Mouse (Mus musculus) spleen, adult 2 months (tissue): ENCODE results near the gene Abcg5. TPM values are rescaled to one million over a fixed set of nuclear protein-coding genes. Genes with fewer than 3 reads are reported as not detected.

Experiments
- DNase-seq, 2 experiments: peaks; one replicate each; pipeline versions ENCODE4 v3.0.0 to v3.0.0-alpha.2; 2012 to 2021; ENCODE audit warnings: low spot score in 2 of 2, low read depth in 1 of 2
- H3K27ac ChIP-seq: fragments of 200-500 bp; 2 replicates; pipeline ENCODE4 v1.5.1; 2012; ENCODE audit warnings: low read length, inconsistent platforms; ENCODE audit not compliant: insufficient read depth
- H3K27me3 ChIP-seq: fragments of 200-500 bp; 2 replicates; pipeline ENCODE4 v1.6.1; 2012; ENCODE audit warnings: mild to moderate bottlenecking, moderate library complexity, low read length, inconsistent platforms; ENCODE audit not compliant: control insufficient read depth, insufficient read depth
- H3K36me3 ChIP-seq: fragments of 200-500 bp; 2 replicates; pipeline ENCODE4 v1.6.1; 2012; ENCODE audit warnings: mild to moderate bottlenecking, low read length, inconsistent platforms; ENCODE audit not compliant: control insufficient read depth, insufficient read depth
- H3K4me1 ChIP-seq: fragments of 200-500 bp; 2 replicates; pipeline ENCODE4 v1.6.1; 2011; ENCODE audit warnings: inconsistent platforms; ENCODE audit not compliant: control insufficient read depth, insufficient read depth, insufficient read length
- H3K4me3 ChIP-seq: fragments of 200-500 bp; 2 replicates; pipeline ENCODE4 v1.5.1; 2011; ENCODE audit warnings: mild to moderate bottlenecking, inconsistent platforms; ENCODE audit not compliant: insufficient read depth, insufficient read length; ENCODE audit errors: extremely low read depth
- CTCF ChIP-seq: fragments of 200-500 bp; IDR thresholded peaks from 2 replicates; pipeline ENCODE4 v1.5.1; 2011; ENCODE audit warnings: mild to moderate bottlenecking, inconsistent platforms; ENCODE audit not compliant: insufficient read depth, insufficient read length, insufficient replicate concordance; ENCODE audit errors: extremely low read depth
- POLR2A ChIP-seq: fragments of 200-500 bp; IDR thresholded peaks from 2 replicates; pipeline ENCODE4 v1.6.1; 2011; ENCODE audit warnings: low read depth, low read length, inconsistent platforms
- WGBS: fragments of 180-500 bp; shearing (Covaris S2); methylation state at CpG from one replicate; pipeline ENCODE4 v1.1.7; 2018; 5-methylcytosine and 5-hydroxymethylcytosine counted together
- polyA plus RNA-seq: library from polyadenylated mRNA; depleted of rRNA; stranded (reverse); fragments of >200 nt; gene quantifications from 2 replicates; pipeline ENCODE4 v1.2.3, GENCODE M21; 2012

Abcg5 gene
- polyA plus RNA-seq, 1 experiment, result 0.09 TPM

DNA sequence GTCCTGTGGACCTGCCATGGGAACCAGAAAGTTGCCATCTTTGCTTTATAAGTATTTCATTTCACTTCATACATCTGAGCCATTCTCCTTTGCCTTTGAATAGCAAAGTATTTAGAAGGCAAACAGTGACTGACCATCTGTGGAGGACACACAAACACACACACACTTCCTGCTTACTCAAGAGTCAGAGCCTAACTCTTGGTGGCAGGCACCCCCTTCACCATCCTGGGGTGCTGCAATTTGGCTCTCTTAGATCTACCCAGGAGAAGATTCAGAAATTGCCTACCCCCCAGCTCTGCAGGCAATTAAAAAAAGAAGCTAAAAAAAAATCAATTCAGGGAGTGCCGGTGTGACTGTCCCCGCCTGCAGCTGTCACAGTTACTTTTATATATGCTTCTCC lies 36.3 kb downstream of the Abcg5 start:
- TF ChIP-seq CTCF (no peak), POLR2A (no peak)
- 86% methylated on average over 2 of the region's 2 CpGs for WGBS
- DNase-seq, result no peak
- H3K4me3 ChIP-seq, result no peak overlapping the region
- no peaks in the 10 kb centered on the region for H3K27me3 ChIP-seq
- no peaks in the 10 kb centered on the region for H3K36me3 ChIP-seq
- no peaks in the 10 kb centered on the region for H3K4me1 ChIP-seq
- no peak overlapping the region for H3K27ac ChIP-seq

DNA sequence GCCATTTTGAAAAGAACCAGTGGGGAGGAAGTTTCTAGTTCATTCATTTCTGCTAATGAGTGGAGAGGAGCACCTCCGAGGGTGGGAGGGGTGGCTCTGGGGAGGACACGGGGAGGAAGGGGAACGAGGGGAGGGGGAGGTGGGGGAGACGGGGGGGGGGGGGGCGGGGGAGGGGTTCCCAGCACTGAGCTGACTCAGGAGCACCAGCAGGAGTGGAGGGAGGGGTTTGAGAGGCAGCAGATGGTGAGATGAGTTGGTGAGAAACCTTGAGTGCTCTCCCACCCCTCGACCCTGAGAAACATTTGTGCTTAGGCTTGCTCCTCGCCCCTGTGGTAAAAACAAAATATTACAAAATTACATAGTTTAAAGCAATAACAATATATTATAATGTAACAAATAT lies 36.9 kb downstream of the Abcg5 start:
- H3K27ac ChIP-seq, result no peak overlapping the region
- no peaks in the 10 kb centered on the region for H3K4me1 ChIP-seq
- WGBS, result 40% methylated on average over 3 of the region's 7 CpGs
- H3K36me3 ChIP-seq, result no peaks in the 10 kb centered on the region
- DNase-seq, result no peak
- no peak for TF ChIP-seq POLR2A
- no peak for TF ChIP-seq CTCF
- no peaks in the 10 kb centered on the region for H3K27me3 ChIP-seq
- no peak overlapping the region for H3K4me3 ChIP-seq

DNA sequence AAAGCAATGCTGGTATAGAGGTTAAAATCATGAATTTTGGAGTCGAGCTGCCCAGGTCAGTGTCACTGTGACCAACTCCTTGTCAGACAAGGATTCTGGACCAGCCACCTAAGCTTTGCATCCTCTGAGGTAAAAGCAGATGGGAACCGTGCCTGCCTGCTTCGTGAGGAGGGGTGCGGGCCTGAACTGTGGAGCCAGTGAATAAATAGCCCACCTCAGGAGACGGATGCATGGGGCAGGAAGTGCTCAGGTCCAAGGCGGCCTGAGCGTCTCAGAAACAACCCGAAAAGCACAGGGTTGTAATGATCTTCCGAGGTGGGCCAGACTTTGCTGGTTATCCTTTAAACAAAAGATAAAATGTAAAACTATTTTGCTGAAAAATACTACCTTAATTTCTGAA lies 37.7 kb downstream of the Abcg5 start:
- Histone ChIP-seq H3K36me3 (no peaks in the 10 kb centered on the region), H3K27me3 (no peaks in the 10 kb centered on the region), H3K27ac (no peak overlapping the region), H3K4me3 (no peak overlapping the region), H3K4me1 (no peaks in the 10 kb centered on the region)
- TF ChIP-seq CTCF (no peak), POLR2A (no peak)
- no peak for DNase-seq
- WGBS, result 86% methylated on average over 9 of the region's 9 CpGs

DNA sequence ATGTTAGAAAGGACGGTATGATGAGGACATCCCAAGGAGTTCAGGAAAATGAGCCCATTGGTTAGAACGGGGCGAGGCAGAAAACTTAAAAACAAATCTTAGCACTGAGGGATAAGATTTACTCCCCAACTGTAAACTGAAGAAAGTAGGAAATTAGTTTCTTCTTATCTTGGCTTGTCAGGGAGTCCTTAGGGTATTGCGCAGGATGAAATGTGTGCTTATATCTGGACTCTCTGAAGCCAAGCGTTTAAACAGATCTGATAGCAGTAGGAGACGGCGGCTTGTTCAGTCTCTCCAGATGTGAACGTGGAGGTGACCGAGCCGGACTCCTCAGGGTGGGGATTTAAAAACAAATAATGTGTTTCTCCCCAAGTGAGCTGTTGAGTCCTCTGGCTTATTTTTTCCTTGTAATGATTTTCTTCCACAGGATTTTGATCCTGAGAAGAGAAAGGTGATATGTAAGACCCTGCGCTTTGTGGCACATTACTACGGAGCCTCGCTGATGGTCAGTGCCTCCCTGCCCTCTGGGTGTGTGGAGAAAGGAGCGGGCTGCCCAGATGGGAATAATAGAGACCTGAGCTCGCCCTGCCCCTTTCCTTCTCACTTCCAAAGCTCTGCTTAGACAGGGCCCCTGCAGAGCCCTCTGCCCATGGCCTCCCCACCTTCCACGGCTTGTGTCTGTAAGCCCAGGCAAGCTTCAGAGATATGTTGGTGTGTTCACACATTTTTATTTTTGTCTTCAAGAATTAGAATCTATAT lies 38.3 kb downstream of the Abcg5 start:
- Histone ChIP-seq H3K4me1 (no peaks in the 10 kb centered on the region), H3K36me3 (no peaks in the 10 kb centered on the region), H3K27ac (no peak overlapping the region), H3K4me3 (no peak overlapping the region), H3K27me3 (no peaks in the 10 kb centered on the region)
- 85% methylated on average over 16 of the region's 16 CpGs for WGBS
- no peak for TF ChIP-seq POLR2A
- no peak for TF ChIP-seq CTCF
- DNase-seq, result no peak

DNA sequence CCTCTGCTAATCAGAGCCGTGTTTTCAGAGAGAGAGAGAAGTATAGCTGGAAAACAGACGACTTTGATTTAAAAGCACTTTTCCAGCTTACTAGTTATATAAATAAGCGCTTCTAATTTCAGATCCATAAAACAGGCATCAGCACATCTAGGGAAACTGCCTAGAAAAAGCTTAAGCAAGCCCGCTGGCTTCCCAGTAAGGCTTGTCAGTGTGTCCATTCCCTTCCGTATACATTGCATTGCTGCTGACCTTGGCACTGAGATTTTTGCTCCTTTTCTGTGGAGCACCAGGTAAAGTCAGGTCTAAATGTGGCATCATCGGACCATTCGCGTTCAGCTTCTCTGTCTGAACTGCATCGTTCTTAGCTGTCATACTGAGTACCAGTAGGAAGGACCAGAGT lies 40.5 kb downstream of the Abcg5 start:
- no peak overlapping the region for H3K4me3 ChIP-seq
- 95% methylated on average over 9 of the region's 9 CpGs for WGBS
- H3K27ac ChIP-seq, result no peak overlapping the region
- no peak for DNase-seq
- H3K27me3 ChIP-seq, result no peaks in the 10 kb centered on the region
- no peaks in the 10 kb centered on the region for H3K36me3 ChIP-seq
- TF ChIP-seq CTCF (no peak), POLR2A (no peak)
- no peaks in the 10 kb centered on the region for H3K4me1 ChIP-seq

DNA sequence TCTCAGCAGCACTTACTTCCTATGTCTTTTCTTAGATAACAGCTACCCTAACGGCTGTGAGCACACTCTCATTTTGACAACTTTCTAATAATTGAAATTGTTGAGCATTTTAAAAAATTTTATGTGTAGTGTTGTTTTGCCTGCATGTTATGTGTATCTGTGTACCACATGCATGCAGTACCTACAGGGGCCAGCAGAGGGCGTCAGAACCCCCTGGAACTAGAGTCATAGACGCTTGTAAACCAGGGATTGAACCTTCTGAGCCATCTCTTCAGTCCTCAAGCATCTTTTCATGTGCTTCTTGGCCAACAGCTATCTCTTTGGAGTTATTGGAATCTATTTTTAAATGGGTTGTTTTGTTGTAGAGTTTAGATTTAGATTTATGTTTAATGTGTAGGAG lies 40.9 kb downstream of the Abcg5 start:
- H3K36me3 ChIP-seq, result no peaks in the 10 kb centered on the region
- 45% methylated on average over 3 of the region's 3 CpGs for WGBS
- peak in 1 of 2 experiments; percentile 12 for DNase-seq

DNA sequence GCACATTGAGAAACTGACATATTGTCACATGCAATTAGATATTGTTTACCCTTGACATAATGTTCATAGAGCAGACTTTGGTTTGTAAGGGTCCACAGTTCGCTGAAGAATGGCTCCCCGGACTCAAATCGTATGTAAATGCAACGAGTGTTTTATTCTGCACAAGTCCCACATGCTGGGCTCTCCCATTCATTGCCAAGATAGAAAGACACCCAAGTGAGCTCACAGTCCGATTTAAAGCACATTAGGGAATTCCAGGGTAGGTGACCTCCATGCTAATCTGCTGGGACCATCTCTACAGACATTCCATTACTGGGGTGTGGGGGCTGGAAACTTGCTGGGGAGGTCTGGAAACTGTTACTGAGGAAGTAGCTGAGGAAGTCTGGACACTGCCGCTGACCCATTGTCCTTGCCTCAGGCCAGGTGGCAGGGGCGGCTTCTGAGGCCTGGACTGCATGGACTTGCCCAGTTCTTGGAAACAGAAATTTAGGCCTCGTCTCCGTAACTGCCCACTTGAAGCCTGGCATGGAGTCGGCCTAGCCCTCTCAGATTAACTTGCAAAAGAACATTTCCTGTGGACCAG lies 42.9 kb downstream of the Abcg5 start:
- TF ChIP-seq POLR2A (no peak), CTCF (no peak)
- WGBS, result 87% methylated on average over 10 of the region's 10 CpGs
- Histone ChIP-seq H3K27ac (no peak overlapping the region), H3K4me1 (no peaks in the 10 kb centered on the region), H3K36me3 (no peaks in the 10 kb centered on the region), H3K4me3 (no peak overlapping the region), H3K27me3 (no peaks in the 10 kb centered on the region)
- no peak for DNase-seq

More for the DNA sequence above, 40.9 kb downstream of the Abcg5 start:
- no peaks in the 10 kb centered on the region for H3K4me1 ChIP-seq
- no peaks in the 10 kb centered on the region for H3K27me3 ChIP-seq
- H3K27ac ChIP-seq, result no peak overlapping the region
- no peak overlapping the region for H3K4me3 ChIP-seq
- TF ChIP-seq POLR2A (no peak), CTCF (no peak; the same call in 1 of the 2 replicates)

DNA sequence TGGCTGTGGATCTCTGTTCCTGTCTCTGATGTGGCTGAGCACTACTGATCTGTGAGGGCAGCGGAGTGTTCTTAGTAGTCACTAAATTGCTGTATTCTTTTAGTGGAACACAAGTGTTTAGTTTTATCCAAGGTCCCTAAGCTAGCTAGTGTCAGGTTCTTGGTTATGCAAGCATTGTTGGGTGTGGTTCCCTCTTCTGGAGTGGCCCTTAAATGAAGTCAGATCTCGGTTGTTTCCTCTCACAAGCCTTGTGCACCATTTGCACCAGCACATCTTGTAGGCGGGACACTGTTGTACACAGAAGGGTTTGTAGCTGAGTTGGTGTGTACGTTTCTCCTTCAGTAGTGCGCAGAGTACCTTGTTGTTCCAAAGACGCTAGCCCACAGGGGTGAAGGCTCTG lies 44.8 kb downstream of the Abcg5 start:
- 87% methylated on average over 6 of the region's 6 CpGs for WGBS
- Histone ChIP-seq H3K27ac (no peak overlapping the region), H3K27me3 (no peaks in the 10 kb centered on the region), H3K4me3 (no peak overlapping the region), H3K36me3 (no peaks in the 10 kb centered on the region), H3K4me1 (peaks cover 4% of the 10 kb centered on the region)
- DNase-seq, result no peak
- no peak for TF ChIP-seq CTCF
